Mouse (Mus musculus) urinary bladder, postnatal 4 days (tissue): Measurements from ENCODE around the gene Uvrag.

Experiments used
- DNase-seq, 2 experiments: peaks; one replicate each; pipeline ENCODE4 v3.0.0; 2021 to 2022; ENCODE audit warnings: low spot score in 2 of 2

Gene Uvrag

DNA sequence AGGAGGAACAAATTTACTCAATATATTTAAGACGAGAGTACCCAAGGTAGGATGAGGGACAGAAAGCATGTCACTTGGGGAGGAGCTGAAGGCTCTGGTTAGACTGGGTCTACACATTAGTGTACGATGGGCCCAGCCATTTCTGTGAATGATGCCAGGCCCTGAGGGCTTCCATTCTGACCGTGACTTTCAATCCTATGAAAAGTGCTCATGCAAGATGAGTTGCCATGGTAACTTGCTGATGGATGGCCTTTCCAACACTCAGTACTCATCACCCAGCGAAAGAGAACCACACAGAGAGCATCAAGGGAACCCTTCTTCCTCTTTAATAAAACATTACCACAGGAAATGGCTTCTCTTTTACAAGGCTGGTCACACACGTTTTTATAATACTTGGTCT, 252.1 kb downstream of the Uvrag start:
- DNase-seq = no peak

DNA sequence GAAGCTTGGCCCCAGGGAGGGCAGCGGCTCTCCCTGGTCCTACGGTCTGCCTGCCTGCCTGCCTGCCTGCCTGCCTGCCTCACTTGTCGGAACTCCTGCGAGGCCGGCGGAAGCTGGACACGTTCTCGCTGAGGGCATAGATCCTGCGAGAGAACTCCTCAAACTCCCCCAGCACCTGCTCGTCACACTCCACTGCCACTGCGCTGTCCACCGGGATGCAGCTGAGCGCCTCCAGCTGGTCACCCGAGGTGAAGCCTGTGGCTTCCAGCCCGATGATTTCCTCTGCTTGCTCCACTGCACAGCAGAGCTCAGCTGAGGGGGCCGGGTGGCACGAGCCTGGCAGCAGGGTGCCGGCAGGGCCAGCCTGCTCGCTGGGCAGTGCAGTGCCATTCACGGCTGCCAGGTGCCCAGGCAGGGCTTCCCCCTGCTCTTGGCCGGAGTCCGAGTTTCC, 253.1 kb downstream of the Uvrag start:
- no peak for DNase-seq

DNA sequence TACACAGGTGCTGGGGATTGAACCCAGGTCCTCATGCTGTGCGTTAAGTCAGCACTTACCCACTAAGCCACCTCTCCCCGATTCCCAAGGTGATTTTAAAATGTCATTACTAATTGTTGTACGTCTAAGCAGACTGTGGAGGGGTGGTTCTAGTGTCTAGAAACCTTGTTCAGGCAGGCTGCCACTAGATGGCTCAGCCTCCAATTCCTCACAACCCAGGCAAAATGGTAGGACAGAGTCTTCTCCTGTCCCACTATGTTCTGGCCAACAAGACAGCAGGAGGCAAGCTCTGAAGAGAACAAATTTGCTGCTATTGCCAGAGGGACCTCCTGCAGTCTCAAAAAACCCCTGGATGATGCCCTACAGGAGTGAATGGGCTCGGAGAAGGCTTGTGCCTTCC, 259.1 kb downstream of the Uvrag start:
- DNase-seq = no peak

DNA sequence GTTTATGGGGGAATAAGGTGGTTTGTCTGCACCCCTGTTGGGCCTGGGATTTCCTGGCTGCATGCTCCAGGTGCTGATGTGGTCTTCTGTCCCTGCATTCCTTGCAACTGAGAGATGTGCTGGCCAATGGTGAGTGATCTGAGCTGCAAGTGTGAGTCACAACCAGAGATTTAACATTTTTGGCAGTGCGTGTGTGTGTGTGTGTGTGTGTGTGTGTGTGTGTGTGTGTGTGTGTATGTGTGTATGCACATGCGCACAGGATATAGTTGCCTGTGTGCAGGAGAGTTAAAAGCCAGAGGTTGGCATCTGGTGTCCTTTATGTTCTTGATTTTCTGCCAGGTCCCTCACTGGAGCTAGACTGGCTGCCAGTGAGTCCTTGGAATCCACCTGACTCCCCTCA, 261.8 kb downstream of the Uvrag start:
- DNase-seq = no peak

DNA sequence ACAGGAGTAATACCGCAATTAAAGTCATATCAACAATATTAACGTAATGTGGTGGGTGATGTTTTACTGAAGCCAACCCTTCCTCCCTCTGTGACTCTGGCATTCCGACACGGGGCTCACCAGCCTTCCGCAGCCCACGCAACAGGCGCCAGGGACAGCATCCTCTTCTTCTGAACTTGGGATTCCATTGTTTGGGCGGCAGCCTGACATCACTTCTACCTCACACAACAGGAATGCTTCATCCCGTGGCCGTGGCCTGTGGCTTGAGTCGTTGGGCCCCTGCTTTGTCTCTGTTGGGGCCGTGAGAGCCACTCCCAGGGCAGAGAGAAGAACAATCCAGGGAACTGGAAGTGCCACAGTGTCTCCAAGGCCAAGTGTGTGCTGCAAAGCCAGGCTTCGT, 264.8 kb downstream of the Uvrag start:
- no peak for DNase-seq

DNA sequence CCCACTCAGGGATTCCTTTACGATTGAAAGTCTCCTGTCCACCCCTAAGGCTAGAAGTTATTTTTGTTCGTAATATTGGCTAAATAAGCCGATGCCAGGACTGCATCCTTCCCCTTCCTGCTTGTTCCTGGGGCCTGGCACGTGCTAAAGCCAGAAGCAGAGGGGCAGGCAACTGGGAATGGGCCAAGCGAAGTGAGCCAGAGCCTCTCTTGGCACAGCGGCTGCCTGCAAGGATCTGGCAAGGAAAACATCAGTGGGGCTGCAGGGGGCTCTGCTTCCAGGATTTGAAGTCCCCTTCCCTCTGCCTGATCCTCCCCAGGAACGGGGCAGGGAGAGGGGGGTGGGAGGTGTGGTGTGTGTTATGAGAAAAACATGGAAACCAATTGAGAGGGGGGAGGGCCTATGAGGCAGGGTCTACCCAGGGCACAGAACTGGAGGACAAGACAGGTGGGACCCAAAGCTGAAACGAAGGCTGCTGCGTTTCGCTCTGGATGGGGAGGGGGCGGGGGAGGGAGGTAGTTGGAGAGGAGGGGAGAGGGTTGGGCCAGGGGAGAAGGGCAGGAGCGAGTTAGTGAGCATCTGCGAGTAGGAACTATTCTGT, 265.5 kb downstream of the Uvrag start:
- DNase-seq = no peak

DNA sequence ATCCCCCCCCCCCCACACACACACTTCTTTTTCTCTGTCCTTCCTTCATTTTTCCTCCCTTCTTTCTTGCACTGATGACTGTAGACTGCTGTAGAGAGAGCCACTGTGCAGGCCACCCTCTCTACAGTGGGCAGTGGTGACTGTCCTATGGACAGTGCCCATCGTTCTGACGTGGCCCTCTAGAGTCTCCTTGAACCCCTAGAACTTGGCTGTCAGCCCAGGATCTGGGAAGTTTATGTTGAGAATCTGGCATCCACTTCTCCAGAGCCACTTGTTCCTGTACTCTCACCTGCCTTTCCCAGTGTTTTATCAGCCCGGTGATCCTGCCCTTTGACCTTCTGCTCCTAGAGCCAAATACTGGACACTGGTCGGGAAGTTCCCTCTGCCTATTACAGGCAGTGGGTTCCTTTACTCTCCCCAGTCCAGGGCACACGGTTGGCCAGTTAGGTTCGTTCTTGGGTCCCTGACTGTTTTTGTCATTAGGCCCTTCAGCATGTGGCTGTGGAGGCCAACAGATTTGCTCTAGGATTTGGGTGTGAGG, 266.5 kb downstream of the Uvrag start:
- no peak for DNase-seq

DNA sequence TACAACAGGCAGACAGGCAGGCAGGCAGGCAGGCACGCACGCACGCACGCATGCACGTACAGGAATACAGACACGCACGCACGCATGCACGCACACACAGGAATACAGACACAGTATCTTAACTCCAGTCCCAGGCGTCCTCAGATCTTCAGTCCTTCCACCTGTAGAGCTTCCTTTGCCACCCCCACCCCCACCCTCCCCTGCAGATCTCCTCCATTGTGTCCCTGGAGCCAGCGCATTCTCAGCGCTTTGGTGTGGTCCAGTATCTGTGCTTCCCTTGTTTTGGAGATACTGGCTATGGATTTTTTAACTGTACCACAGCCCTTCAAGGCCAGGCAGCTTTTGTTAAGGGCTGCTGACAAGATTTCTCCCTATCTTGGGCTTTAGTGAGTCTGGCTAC, 267.6 kb downstream of the Uvrag start:
- no peak for DNase-seq

DNA sequence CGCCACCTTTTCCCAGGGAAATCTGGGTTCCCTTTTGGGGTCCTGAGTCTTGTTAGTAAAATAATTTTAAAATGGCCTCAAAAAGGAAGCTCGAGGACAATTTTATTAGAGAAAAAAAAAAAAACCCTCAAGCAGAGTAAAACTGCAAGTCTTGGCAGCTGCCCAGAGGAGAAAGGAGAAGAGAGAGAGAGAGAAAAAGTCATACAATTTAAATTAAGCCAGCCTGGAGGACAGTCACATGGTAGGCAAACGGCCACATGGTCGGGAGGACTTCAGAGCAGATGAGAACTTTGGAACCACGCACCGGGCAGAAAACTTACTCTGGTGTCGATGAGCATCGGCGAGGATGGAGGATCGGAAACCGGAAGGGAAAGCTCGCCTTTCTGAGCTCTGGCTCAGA, 269.1 kb downstream of the Uvrag start:
- no peak for DNase-seq

DNA sequence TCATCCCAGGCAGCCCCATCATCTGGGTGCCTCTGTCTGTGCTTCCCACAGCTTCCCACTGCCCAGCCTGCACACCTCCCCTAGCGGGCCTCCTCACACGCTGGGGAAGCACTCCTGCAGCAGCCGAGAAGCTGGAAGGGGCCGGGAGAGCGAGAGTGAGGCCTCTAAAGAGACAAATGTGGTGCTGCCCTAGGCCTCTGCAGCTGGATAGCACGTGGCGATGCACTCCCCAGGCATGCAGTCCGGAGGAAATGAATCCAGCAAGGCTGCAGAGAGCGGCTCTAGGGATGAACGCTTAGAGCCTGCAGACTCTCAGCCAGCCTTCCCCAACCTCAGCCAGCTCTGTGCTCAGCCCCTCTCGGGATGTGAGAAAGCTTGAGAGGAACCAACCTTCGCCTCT, 270.1 kb downstream of the Uvrag start:
- DNase-seq = no peak

DNA sequence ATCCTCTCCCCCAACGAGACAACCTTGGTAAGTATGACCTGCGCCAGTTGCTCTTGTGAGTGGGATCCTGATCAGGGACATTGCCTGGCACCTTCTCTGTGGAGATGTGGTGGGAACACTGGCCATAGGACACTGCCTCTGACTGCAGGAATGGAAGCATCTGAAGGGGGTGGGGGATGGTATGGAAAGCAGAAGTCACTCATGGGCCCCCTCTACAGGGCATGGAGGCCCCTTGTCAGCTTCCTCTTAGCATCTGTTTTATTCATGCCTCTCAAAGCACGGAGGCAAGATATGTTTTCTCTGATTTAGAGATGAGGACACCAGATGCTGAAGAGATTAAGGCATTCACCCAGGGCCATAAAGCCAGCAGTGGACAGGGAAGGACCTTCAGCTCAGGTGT, 271.9 kb downstream of the Uvrag start:
- no peak for DNase-seq

DNA sequence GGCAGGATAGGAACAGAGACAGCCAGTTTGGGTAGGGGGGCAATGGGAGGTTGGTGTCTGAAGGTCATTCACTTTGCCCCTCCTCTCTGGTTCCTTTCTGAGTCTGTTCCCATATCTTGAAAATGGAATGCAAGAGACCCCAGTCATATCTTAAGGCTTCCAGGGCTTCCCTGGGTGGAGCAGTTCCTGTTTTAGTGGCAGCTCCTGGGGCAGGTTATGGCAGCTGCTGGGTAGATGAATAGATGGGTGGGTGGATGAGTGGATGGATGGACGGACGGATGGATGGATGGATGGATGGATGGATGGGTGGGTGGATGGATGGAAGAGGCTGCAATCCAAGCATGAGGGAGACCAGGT, 273.2 kb downstream of the Uvrag start:
- no peak for DNase-seq

DNA sequence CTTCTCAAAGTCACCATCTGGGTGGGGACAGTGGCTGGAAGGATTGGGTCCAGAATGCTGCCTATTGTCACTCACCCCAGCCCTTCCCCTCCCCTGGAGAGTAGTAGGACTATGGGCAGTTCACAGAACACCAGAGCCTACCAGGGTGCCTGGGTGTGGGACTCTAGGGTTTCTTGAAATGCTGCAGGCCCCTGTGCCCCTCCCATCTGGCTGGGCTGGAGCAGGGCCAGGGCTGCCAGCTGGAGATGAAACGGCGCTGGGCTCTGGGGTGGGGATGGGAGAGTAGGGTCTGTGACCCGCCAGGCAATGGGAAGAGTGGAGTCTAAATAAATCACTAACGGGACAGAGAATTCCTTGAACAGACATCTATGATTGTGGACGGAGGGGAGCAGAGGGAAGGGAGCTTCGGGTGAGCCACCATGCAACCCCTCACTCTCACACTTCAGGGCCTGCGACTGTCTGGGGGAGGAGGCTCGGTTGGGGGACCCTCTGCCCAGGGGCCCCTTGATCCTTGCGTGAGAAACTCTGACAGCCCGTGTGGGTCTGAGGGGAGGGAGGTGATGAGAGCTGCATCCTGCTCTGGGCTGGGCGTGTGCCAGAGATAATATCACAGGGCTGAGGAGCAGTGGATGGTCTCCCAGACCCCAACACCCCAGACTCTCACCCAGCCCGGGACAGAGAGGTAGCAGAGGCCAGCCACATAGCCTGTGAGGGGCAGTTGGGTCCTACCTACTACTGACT, 273.7 kb downstream of the Uvrag start:
- DNase-seq = no peak

DNA sequence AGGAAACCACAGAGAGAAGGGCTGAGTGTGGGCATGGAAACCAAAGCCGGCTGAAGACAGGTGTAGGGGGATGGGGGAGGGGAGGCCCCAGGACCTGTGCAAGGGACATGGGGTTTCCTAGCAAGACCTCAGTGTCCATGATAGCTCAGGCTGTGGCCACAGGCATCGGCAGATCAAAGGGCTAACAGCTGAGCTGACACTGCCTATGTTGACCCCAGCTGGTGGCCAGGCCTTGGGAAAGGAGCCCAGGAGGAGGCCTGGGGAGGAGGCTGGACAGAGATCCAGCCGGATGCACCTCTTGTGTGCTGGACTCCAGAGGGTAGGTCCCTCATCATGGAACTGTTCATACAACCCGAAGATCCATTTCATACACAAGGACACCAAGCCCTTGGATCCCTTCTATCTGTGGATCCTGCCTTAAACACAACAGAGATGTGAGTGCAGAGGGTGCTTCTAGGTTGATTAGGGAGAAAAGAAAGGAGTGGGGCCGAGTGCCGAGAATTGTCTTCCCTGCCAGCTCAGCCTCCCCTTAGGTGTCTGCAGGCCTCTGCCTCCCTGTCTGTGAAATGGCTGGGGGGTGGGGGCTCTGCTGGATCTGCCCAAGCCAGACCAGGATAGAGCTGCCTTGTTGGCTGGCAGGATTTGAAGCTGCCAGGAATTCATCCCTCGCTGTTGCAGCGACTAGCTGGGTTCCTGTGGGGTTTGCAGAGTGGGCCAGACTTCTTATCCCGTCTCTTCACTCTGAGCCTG, 276.8 kb downstream of the Uvrag start:
- no peak for DNase-seq

DNA sequence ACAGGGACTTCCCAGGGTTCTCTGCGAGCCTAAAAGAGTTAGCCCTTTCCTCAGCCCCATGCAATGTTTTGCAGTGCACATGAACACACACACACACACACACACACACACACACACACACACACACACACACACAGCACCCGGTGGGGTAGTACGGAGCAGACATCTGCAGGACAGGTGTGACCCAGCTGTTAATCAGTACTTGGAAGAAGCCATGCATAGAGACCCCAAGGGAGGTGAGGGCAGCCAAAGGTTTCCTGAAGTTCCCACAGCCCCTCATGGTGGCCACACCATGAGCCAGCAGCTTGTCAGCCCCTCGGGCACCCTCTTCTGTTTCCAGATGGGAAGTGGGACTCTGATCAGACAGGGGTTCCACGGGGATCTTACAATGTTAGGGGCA, 277.9 kb downstream of the Uvrag start:
- no peak for DNase-seq

DNA sequence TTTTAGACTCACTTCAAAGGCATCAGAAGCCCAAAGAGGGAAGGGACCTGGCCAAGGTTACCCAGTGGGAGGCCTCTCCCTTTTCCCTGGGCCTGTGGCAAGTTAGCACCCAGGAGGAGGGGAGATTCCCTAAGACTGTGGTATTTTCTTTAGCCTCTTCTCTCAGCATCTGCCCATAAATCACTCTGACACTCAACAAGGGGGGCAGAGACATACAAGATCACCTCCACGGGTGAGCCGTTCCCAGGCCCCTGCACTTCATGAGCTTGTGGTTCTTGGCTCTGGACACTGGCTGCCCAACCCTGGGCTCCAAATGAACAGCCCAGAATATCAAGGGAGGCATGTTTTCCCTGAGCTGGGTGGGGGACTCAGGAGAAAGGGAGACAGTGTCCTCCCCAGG, 279.9 kb downstream of the Uvrag start:
- no peak for DNase-seq

DNA sequence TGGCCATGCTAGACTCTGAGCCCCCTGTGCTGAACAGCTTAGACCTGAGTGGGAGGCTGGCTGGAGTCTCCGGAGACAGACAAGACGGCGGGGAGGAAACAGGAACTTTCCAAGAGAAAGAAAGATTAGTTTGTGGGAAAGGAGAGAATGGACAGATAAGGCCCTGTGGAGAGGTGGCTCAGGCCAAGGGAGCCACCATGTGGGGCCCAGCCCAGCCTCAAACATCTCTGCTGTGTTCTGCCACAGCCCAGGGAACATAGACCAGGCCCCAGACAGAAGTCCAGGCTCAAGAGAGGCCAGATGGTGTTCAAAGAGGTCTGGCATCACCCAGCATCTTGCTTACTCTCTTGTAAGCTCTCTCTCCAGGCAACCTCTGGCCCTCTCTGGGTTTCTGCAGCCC, 283.8 kb downstream of the Uvrag start:
- no peak for DNase-seq

DNA sequence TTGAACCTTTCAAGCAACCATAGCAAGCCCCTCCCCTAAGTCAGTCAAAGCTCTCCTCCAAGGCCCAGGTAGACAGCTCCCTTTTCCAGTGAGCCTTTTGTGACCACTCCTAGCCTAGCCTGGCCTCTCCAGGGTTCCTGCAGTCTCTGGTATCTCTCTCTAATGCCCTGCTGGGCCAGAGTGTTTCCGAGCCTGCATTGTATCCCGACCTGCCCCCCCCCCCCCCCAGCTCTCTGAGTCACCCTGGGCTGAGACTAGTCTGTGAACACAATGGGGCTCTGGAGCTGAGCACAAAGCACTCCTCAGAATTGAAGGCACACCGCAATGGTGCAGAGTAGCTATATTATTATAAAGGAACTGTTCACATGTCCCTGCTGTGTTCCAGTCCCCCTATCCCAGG, 284.8 kb downstream of the Uvrag start:
- no peak for DNase-seq

DNA sequence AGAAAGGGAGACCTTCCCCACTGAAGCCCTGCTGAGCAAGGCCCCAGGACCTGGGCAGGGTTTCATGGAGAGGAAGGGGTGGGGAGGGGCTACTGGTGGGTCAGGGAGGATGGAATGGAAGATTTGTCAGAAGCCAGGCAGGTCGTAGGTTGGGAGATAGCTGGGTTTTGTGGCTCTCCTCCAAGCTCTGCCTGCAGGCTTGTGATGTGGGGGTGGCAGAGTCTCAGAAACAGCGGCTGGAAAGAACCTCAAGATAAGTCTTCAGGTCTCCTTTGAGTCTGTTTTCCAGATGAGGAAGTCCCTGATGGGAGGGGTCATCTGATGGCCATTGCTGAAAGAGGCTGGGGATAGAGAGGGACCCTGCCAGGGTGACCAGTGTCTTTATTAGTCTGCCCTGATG, 285.6 kb downstream of the Uvrag start:
- DNase-seq = no peak

DNA sequence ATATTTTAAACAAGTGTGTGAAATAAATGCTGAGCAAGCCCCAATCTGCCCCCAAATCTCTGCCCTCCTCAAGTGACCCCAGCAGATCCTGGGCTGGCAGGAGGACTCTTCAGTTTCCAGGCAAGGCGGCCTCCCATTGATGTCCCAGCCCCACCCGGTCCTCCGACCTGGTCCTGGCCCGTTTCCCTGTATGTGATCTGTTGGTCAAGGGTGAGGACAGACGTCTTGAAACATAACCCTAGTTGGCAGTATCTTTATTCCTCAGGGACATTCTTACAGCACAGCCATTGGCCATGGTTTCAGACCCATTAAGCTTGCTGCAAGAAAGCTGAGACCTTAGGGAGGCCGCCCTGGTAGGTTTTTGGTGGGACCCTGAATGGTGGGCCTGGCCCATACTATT, 287.1 kb downstream of the Uvrag start:
- no peak for DNase-seq

DNA sequence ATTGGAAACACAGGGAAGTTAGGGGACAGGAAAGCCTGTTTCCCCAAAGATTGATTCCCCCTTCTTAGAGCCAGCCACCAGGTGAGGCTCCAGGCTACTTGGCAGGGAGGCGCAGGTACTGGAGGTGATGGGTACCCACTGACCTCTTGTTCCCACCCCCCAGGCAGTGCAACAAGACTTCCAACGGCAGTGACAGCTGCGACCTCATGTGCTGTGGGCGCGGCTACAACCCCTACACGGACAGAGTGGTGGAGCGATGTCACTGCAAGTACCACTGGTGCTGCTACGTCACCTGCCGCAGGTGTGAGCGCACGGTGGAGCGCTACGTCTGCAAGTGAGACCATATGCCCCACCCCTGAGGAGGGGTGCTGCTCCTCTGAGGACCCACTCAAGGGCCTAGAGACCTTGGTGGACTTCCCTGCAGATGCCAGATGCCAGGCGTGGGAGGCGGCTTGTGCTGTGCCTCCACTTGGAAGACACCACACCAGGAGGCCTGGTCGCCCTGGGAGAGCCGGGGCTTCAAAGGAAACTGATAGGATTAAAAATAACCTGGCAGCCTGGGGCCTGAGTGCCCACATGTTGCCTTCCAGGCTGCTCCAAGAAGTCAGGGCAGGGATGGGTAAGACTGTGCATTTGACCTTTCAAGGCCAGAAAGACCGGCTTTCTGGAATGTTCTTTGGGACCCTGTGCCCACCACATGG, 287.8 kb downstream of the Uvrag start:
- DNase-seq = no peak

DNA sequence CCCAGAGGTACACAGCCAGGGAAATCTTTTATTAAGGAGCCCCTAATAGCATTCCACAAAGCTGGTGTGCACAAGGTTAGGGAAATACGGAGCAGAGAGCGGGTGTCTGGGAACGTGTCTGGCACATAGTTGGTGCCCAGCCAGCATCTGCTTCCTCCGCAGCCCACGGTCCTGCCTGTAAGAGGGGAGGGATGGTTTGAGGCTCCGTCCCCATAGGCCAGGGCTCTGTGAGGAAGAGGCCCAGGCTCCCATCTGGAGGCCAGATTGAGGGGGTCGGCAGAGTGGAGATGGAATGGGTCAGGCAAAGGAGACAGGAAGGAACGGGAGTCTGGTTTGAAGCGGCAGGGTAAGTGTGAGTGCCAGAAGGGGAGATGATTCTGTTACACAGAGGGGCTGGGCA, 289.7 kb downstream of the Uvrag start:
- no peak for DNase-seq
